ENCODE assay signal across 10 mouse cellular contexts in the genomic region with DNA sequence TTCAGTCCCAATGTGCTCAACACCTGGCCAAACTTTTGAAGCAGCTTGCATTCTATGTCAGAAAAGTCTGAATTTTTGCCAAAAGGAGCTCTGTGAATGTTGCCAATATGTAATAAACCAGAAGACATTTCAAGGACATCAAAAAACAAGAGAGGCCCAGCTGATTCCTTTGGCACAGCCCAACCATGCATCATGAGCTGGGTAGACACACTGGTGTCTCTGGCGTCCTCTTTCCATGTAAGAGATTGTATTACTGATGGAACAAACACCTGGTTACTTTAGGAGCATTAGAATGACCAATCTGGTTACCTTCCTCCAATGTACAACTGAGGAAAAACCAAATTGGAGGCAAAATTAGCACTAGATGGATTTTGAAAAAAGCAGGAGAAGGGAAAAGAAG. TPM values are rescaled to one million over a fixed set of nuclear protein-coding genes. Genes with fewer than 3 reads are reported as not detected.
DNase-seq lines count a peak whose midpoint lies in the region; ATAC-seq lines count a peak whose summit lies in the region.
"Had no signal": no experiment of that assay in that cellular context is flagged by ENCODE, and none has a peak within 500 bp of the region (broad histone marks: within the 10 kb centered on the region; RNA-seq: fewer than 3 reads in every experiment).

No protein-coding gene starts in this region.

- H3K4me1 ChIP-seq in embryonic facial prominence, embryonic 13.5 days = peaks cover 76% of the 10 kb centered on the region
- H3K4me1 ChIP-seq in hindbrain, embryonic 16.5 days (ENCODE audit: control insufficient read depth, insufficient read depth, low read depth, low read length) = peaks cover 52% of the 10 kb centered on the region
- peaks cover 76% of the 10 kb centered on the region for H3K4me1 ChIP-seq in midbrain, embryonic 13.5 days (replicated peaks)

- H3K9me3 ChIP-seq in embryonic facial prominence, embryonic 13.5 days = no peaks in the 10 kb centered on the region
- H3K9me3 ChIP-seq in hindbrain, embryonic 16.5 days (ENCODE audit: control insufficient read depth, low read length) = no peaks in the 10 kb centered on the region
- no peaks in the 10 kb centered on the region for H3K9me3 ChIP-seq in midbrain, embryonic 13.5 days
- H3K9me3 ChIP-seq: megakaryocyte, embryonic 14.5 days had no signal

- peak overlapping the region; percentile 31; the same call in 1 of the 2 replicates for H3K4me3 ChIP-seq in embryonic facial prominence, embryonic 13.5 days
- H3K4me3 ChIP-seq in hindbrain, embryonic 16.5 days (ENCODE audit: low read length) = no peak overlapping the region
- H3K4me3 ChIP-seq in midbrain, embryonic 13.5 days (replicated peaks) = peak overlapping the region; percentile 86
- H3K4me3 ChIP-seq: megakaryocyte, embryonic 14.5 days had no signal

- no peak overlapping the region for H3K27ac ChIP-seq in embryonic facial prominence, embryonic 13.5 days
- H3K27ac ChIP-seq in hindbrain, embryonic 16.5 days (ENCODE audit: low read depth, low read length) = no peak overlapping the region
- H3K27ac ChIP-seq in midbrain, embryonic 13.5 days = peak overlapping the region; percentile 67

- DNase-seq in adrenal gland, postnatal 14 days = peak; percentile 35
- no peak for DNase-seq in embryo, embryonic 10.5 days (ENCODE audit: low spot score)
- DNase-seq in thymus, postnatal 36 days = no peak
- no peak for DNase-seq in embryo, embryonic 9.5 days (ENCODE audit: extremely low spot score)
- DNase-seq: cerebellum, adult 8-10 months had no signal

- H3K9ac ChIP-seq in embryonic facial prominence, embryonic 13.5 days = 0 out of 2 replicates have a peak overlapping the region, but pooled peaks have one; percentile 1
- no peak overlapping the region for H3K9ac ChIP-seq in hindbrain, embryonic 16.5 days (ENCODE audit: low read depth, low read length)
- peak overlapping the region; percentile 54; the same call in 1 of the 2 replicates for H3K9ac ChIP-seq in midbrain, embryonic 13.5 days (replicated peaks)

- peaks cover 13% of the 10 kb centered on the region for H3K36me3 ChIP-seq in embryonic facial prominence, embryonic 13.5 days
- no peaks in the 10 kb centered on the region for H3K36me3 ChIP-seq in hindbrain, embryonic 16.5 days (ENCODE audit: control insufficient read depth, insufficient read depth, low read length)
- peaks cover 10% of the 10 kb centered on the region for H3K36me3 ChIP-seq in midbrain, embryonic 13.5 days

- H3K27me3 ChIP-seq in embryonic facial prominence, embryonic 13.5 days = no peaks in the 10 kb centered on the region
- no peaks in the 10 kb centered on the region for H3K27me3 ChIP-seq in hindbrain, embryonic 16.5 days (replicated peaks; ENCODE audit: control insufficient read depth, insufficient read depth, low read length)
- no peaks in the 10 kb centered on the region for H3K27me3 ChIP-seq in midbrain, embryonic 13.5 days
- H3K27me3 ChIP-seq: Patski had no signal

- WGBS in embryonic facial prominence, embryonic 13.5 days = 43% methylated on average over 1 of the region's 1 CpGs
- WGBS in hindbrain, embryonic 16.5 days = 21% methylated on average over 1 of the region's 1 CpGs
- 42% methylated on average over 1 of the region's 1 CpGs for WGBS in midbrain, embryonic 13.5 days

- no peak for ATAC-seq in embryonic facial prominence, embryonic 13.5 days (ENCODE audit: insufficient number of reproducible peaks, insufficient read depth, low FRiP score, low TSS enrichment, low read depth)
- no peak for ATAC-seq in hindbrain, embryonic 16.5 days
- ATAC-seq in midbrain, embryonic 13.5 days = no peak
- ATAC-seq: Patski had no signal

- peak overlapping the region; percentile 70 for H3K4me2 ChIP-seq in embryonic facial prominence, embryonic 13.5 days
- H3K4me2 ChIP-seq in hindbrain, embryonic 16.5 days (ENCODE audit: low read length) = peak overlapping the region; percentile 32
- H3K4me2 ChIP-seq in midbrain, embryonic 13.5 days (replicated peaks) = peak overlapping the region; percentile 57

RNA-seq across cellular contexts. Expression of a gene that starts 6.5 kb away (rescaled TPM):
- 49.2 and 53.1 TPM in 2 replicates for total RNA-seq in adrenal gland, postnatal 14 days (2021)
- 135 and 140 TPM in 2 replicates for polyA plus RNA-seq in embryonic facial prominence, embryonic 13.5 days (2015; fragmentation: Nextera tagmentation; extraction: Ambion mirVana)
- polyA plus RNA-seq in hindbrain, embryonic 16.5 days (2015; fragmentation: Nextera tagmentation; extraction: Ambion mirVana) = 82.6 and 106 TPM in 2 replicates
- 325 and 347 TPM in 2 replicates for polyA plus RNA-seq in midbrain, embryonic 13.5 days (2015; fragmentation: Nextera tagmentation; extraction: Ambion mirVana)
